Mouse (Mus musculus): ENCODE results near the gene Rgl2. TPM values are rescaled to one million over a fixed set of nuclear protein-coding genes. Genes with fewer than 3 reads are reported as not detected.

Rgl2 gene
- polyA plus RNA-seq, 1 experiment from 2014 or later = 59.2 TPM

- H3K4me2 ChIP-seq (replicated peaks) = peak within 1 kb of the TSS; percentile 99
- H3K9ac ChIP-seq = peak within 1 kb of the TSS; percentile 99
- ATAC-seq (ENCODE audit: low FRiP score, low read depth) = peak; percentile 89
- no peaks in the 10 kb centered on the region for H3K9me3 ChIP-seq
- H3K4me3 ChIP-seq = peak within 1 kb of the TSS; percentile 93
- peaks cover 61% of the 10 kb centered on the region for H3K36me3 ChIP-seq
- H3K4me1 ChIP-seq = peaks cover 51% of the 10 kb centered on the region
- WGBS = under 1% methylated on average over 50 of the region's 50 CpGs
- H3K27me3 ChIP-seq = no peaks in the 10 kb centered on the region
- H3K27ac ChIP-seq = peak within 1 kb of the TSS; percentile 95
Observed at GRCm38 (mm10) chr17:33955555-33956214, 26.3 kb downstream of the Rgl2 start, which contains the start of the genes Vps52 and Rps18. TSS of gene Vps52 (plus strand) at chr17:33955812. TSS of gene Rps18 (minus strand) at chr17:33956001.

- Histone ChIP-seq H3K27ac (peak overlapping the region; percentile 64), H3K4me2 (replicated peaks) (peak overlapping the region; percentile 83), H3K9ac (peak overlapping the region; percentile 83), H3K4me3 (peak overlapping the region; percentile 93), H3K27me3 (no peaks in the 10 kb centered on the region), H3K9me3 (no peaks in the 10 kb centered on the region), H3K4me1 (peaks cover 45% of the 10 kb centered on the region), H3K36me3 (peaks cover 68% of the 10 kb centered on the region)
- 5% methylated on average over 10 of the region's 10 CpGs for WGBS
- ATAC-seq (ENCODE audit: low FRiP score, low read depth) = no peak
Observed at GRCm38 (mm10) chr17:33956336-33956735, 27.0 kb downstream of the Rgl2 start.

- no peak overlapping the region for H3K4me3 ChIP-seq
- H3K4me1 ChIP-seq = peaks cover 34% of the 10 kb centered on the region
- peaks cover 69% of the 10 kb centered on the region for H3K36me3 ChIP-seq
- H3K27me3 ChIP-seq = no peaks in the 10 kb centered on the region
- H3K4me2 ChIP-seq (replicated peaks) = no peak overlapping the region
- 54% methylated on average over 6 of the region's 6 CpGs for WGBS
- H3K9ac ChIP-seq = 0 out of 2 replicates have a peak overlapping the region, but pooled peaks have one; percentile 13
- H3K27ac ChIP-seq = no peak overlapping the region
- no peaks in the 10 kb centered on the region for H3K9me3 ChIP-seq
- no peak for ATAC-seq (ENCODE audit: low FRiP score, low read depth)
Observed at GRCm38 (mm10) chr17:33957493-33957892, 28.1 kb downstream of the Rgl2 start.

GRCm38 (mm10) chr17:33958451-33958850 lies 29.1 kb downstream of the Rgl2 start:
- WGBS = 94% methylated on average over 11 of the region's 11 CpGs
- Histone ChIP-seq H3K9me3 (no peaks in the 10 kb centered on the region), H3K27ac (no peak overlapping the region), H3K4me3 (no peak overlapping the region), H3K4me1 (peaks cover 24% of the 10 kb centered on the region), H3K4me2 (replicated peaks) (no peak overlapping the region), H3K27me3 (no peaks in the 10 kb centered on the region), H3K36me3 (peaks cover 69% of the 10 kb centered on the region), H3K9ac (no peak overlapping the region)
- no peak for ATAC-seq (ENCODE audit: low FRiP score, low read depth)

GRCm38 (mm10) chr17:33959135-33959534 lies 29.8 kb downstream of the Rgl2 start:
- Histone ChIP-seq H3K9ac (no peak overlapping the region), H3K4me2 (replicated peaks) (no peak overlapping the region), H3K4me1 (peaks cover 17% of the 10 kb centered on the region), H3K9me3 (no peaks in the 10 kb centered on the region), H3K27ac (no peak overlapping the region), H3K27me3 (no peaks in the 10 kb centered on the region), H3K4me3 (no peak overlapping the region), H3K36me3 (peaks cover 69% of the 10 kb centered on the region)
- no peak for ATAC-seq (ENCODE audit: low FRiP score, low read depth)
- 95% methylated on average over 13 of the region's 13 CpGs for WGBS

- Histone ChIP-seq H3K9ac (no peak overlapping the region), H3K9me3 (no peaks in the 10 kb centered on the region), H3K27ac (no peak overlapping the region), H3K36me3 (peaks cover 66% of the 10 kb centered on the region), H3K4me2 (replicated peaks) (no peak overlapping the region), H3K4me3 (no peak overlapping the region), H3K4me1 (peaks cover 10% of the 10 kb centered on the region), H3K27me3 (no peaks in the 10 kb centered on the region)
- ATAC-seq (ENCODE audit: low FRiP score, low read depth) = no peak
- 92% methylated on average over 15 of the region's 15 CpGs for WGBS
Observed at GRCm38 (mm10) chr17:33959948-33960347, 30.6 kb downstream of the Rgl2 start.

- peaks cover 82% of the 10 kb centered on the region for H3K36me3 ChIP-seq
- ATAC-seq (ENCODE audit: low FRiP score, low read depth) = no peak
- H3K27ac ChIP-seq = no peak overlapping the region
- no peak overlapping the region for H3K4me3 ChIP-seq
- 89% methylated on average over 7 of the region's 7 CpGs for WGBS
- H3K9me3 ChIP-seq = no peaks in the 10 kb centered on the region
- no peaks in the 10 kb centered on the region for H3K4me1 ChIP-seq
- no peak overlapping the region for H3K9ac ChIP-seq
- H3K4me2 ChIP-seq (replicated peaks) = no peak overlapping the region
- H3K27me3 ChIP-seq = no peaks in the 10 kb centered on the region
Observed at GRCm38 (mm10) chr17:33962876-33963275, 33.5 kb downstream of the Rgl2 start.

- H3K27me3 ChIP-seq = no peaks in the 10 kb centered on the region
- peaks cover 59% of the 10 kb centered on the region for H3K36me3 ChIP-seq
- no peak overlapping the region for H3K27ac ChIP-seq
- H3K9ac ChIP-seq = no peak overlapping the region
- no peak overlapping the region for H3K4me2 ChIP-seq (replicated peaks)
- no peaks in the 10 kb centered on the region; the same call in 1 of the 2 replicates for H3K9me3 ChIP-seq
- no peak for ATAC-seq (ENCODE audit: low FRiP score, low read depth)
- H3K4me1 ChIP-seq = no peaks in the 10 kb centered on the region
- H3K4me3 ChIP-seq = no peak overlapping the region
- 89% methylated on average over 16 of the region's 17 CpGs for WGBS
Observed at GRCm38 (mm10) chr17:33965082-33965845, 35.9 kb downstream of the Rgl2 start.

GRCm38 (mm10) chr17:33965846-33966550 lies 36.7 kb downstream of the Rgl2 start:
- H3K4me1 ChIP-seq = no peaks in the 10 kb centered on the region
- no peak overlapping the region for H3K4me2 ChIP-seq (replicated peaks)
- H3K27me3 ChIP-seq = no peaks in the 10 kb centered on the region
- no peaks in the 10 kb centered on the region; the same call in 1 of the 2 replicates for H3K9me3 ChIP-seq
- H3K4me3 ChIP-seq = no peak overlapping the region
- no peak overlapping the region for H3K27ac ChIP-seq
- H3K9ac ChIP-seq = no peak overlapping the region
- WGBS = 87% methylated on average over 16 of the region's 16 CpGs
- no peak for ATAC-seq (ENCODE audit: low FRiP score, low read depth)
- H3K36me3 ChIP-seq = peaks cover 51% of the 10 kb centered on the region

- Histone ChIP-seq H3K4me1 (0 out of 2 replicates have a peak, but pooled peaks cover 6% of the 10 kb centered on the region), H3K4me2 (replicated peaks) (no peak overlapping the region), H3K27me3 (peaks cover 8% of the 10 kb centered on the region; the same call in 1 of the 2 replicates), H3K36me3 (peaks cover 26% of the 10 kb centered on the region), H3K4me3 (no peak overlapping the region), H3K27ac (no peak overlapping the region), H3K9ac (no peak overlapping the region), H3K9me3 (no peaks in the 10 kb centered on the region; the same call in 1 of the 2 replicates)
- peak; percentile 41; the same call in 1 of the 2 replicates for ATAC-seq (ENCODE audit: low FRiP score, low read depth)
- 3% methylated on average over 9 of the region's 9 CpGs for WGBS
Observed at GRCm38 (mm10) chr17:33968489-33968888, 39.1 kb downstream of the Rgl2 start.

- H3K9ac ChIP-seq = no peak overlapping the region
- H3K9me3 ChIP-seq = no peaks in the 10 kb centered on the region; the same call in 1 of the 2 replicates
- 33% methylated on average over 5 of the region's 5 CpGs for WGBS
Observed at GRCm38 (mm10) chr17:33968927-33969326, 39.6 kb downstream of the Rgl2 start.

More at GRCm38 (mm10) chr17:33968927-33969326, 39.6 kb downstream of the Rgl2 start:
- no peak overlapping the region for H3K4me2 ChIP-seq (replicated peaks)
- ATAC-seq (ENCODE audit: low FRiP score, low read depth) = no peak
- no peak overlapping the region for H3K4me3 ChIP-seq
- H3K4me1 ChIP-seq = 0 out of 2 replicates have a peak, but pooled peaks cover 6% of the 10 kb centered on the region
- peaks cover 12% of the 10 kb centered on the region; the same call in 1 of the 2 replicates for H3K27me3 ChIP-seq
- H3K36me3 ChIP-seq = peaks cover 22% of the 10 kb centered on the region
- H3K27ac ChIP-seq = no peak overlapping the region
